Mouse (Mus musculus) embryonic facial prominence, embryonic 15.5 days (tissue): ENCODE results near the gene Mlana. TPM values are rescaled to one million over a fixed set of nuclear protein-coding genes. Genes with fewer than 3 reads are reported as not detected.

Experiments used
- ATAC-seq: fragments of 200-750 bp; cut with Nextera tagmentation; 2 replicates; pipeline ENCODE4 v1.8.0; 2017; ENCODE audit warnings: low read depth, moderate TSS enrichment; ENCODE audit not compliant: insufficient number of reproducible peaks, low FRiP score, low TSS enrichment
- H3K27ac ChIP-seq: fragments of 300-500 bp; sonication (generic); replicated peaks from 2 replicates; pipeline ENCODE4 v1.5.1; 2015; ENCODE audit warnings: mild to moderate bottlenecking, inconsistent platforms
- H3K27me3 ChIP-seq: fragments of 300-500 bp; sonication (generic); 2 replicates; pipeline ENCODE4 v1.6.1; 2015; ENCODE audit warnings: inconsistent platforms
- H3K36me3 ChIP-seq: fragments of 300-500 bp; sonication (generic); 2 replicates; pipeline ENCODE4 v1.6.1; 2015; ENCODE audit warnings: mild to moderate bottlenecking, inconsistent platforms
- H3K4me1 ChIP-seq: fragments of 300-500 bp; sonication (generic); 2 replicates; pipeline ENCODE4 v1.6.1; 2015; ENCODE audit warnings: inconsistent platforms
- H3K4me2 ChIP-seq: fragments of 300-500 bp; sonication (generic); replicated peaks from 2 replicates; pipeline ENCODE4 v1.6.1; 2015; ENCODE audit warnings: mild to moderate bottlenecking, inconsistent platforms
- H3K4me3 ChIP-seq: fragments of 300-500 bp; sonication (generic); replicated peaks from 2 replicates; pipeline ENCODE4 v1.5.1; 2015; ENCODE audit warnings: mild to moderate bottlenecking, inconsistent platforms
- H3K9ac ChIP-seq: fragments of 300-500 bp; sonication (generic); 2 replicates; pipeline ENCODE4 v1.6.1; 2015; ENCODE audit warnings: inconsistent platforms
- H3K9me3 ChIP-seq: fragments of 300-500 bp; sonication (generic); replicated peaks from 2 replicates; pipeline ENCODE4 v1.6.1; 2016; ENCODE audit warnings: inconsistent platforms
- WGBS: fragments of 180-500 bp; shearing (Covaris S2); methylation state at CpG from one replicate; pipeline ENCODE4 v1.1.7; 2015; 5-methylcytosine and 5-hydroxymethylcytosine counted together
- polyA plus RNA-seq: library from polyadenylated mRNA; unstranded; fragments of >200 nt; fragmentation: Nextera tagmentation; extraction: Ambion mirVana; gene quantifications from 2 replicates; pipeline ENCODE4 v1.2.1, GENCODE M21; 2015

Gene Mlana
- polyA plus RNA-seq, 1 experiment from 2014 or later: 4.6 TPM

- ATAC-seq: no peak
- H3K4me3 ChIP-seq: no peak overlapping the region
- H3K4me2 ChIP-seq: no peak overlapping the region
- WGBS: 71% methylated on average over 10 of the region's 10 CpGs
- peaks cover 11% of the 10 kb centered on the region for H3K4me1 ChIP-seq
- H3K9ac ChIP-seq: no peak overlapping the region
- H3K27ac ChIP-seq: no peak overlapping the region
- no peaks in the 10 kb centered on the region for H3K9me3 ChIP-seq
- H3K27me3 ChIP-seq: no peaks in the 10 kb centered on the region
- H3K36me3 ChIP-seq: no peaks in the 10 kb centered on the region
Observed at GRCm38 (mm10) chr19:29660835-29661764, 36.5 kb upstream of the Mlana start.

DNA sequence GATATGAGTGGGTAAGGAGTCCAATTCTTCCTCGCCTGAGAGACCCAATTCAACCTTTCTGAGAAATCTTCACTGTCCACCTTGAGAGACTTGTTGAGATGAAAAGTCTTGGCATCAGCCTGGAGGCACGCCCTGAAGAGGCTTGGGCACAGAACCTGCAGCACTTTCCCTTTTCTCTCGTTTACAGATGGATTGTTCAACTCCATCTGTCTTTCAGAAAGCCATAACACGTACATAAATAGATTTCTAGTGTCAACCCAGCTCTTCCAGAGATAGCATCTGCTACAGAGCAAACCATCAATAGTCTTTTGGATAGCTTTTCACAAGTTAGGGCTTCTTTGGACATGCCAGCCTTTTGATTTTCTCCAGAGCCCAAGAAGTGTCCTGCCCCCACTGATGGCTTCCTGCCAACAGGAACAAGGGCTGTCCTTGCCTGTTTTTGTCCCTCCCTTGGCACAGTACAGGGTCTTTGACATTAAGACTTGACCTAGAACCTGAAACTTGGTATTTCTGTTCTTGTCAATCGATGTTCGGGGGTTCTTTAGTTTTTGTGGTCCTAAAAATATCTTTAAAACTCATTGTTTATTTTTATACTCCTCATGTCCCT, 35.5 kb upstream of the Mlana start:
- no peaks in the 10 kb centered on the region for H3K36me3 ChIP-seq
- WGBS: 79% methylated on average over 6 of the region's 6 CpGs
- H3K27ac ChIP-seq: no peak overlapping the region
- H3K4me1 ChIP-seq: 0 out of 2 replicates have a peak, but pooled peaks cover 2% of the 10 kb centered on the region
- H3K9me3 ChIP-seq: no peaks in the 10 kb centered on the region
- no peak overlapping the region for H3K4me2 ChIP-seq
- H3K9ac ChIP-seq: no peak overlapping the region
- no peak overlapping the region for H3K4me3 ChIP-seq
- H3K27me3 ChIP-seq: no peaks in the 10 kb centered on the region
- no peak for ATAC-seq

- no peaks in the 10 kb centered on the region for H3K9me3 ChIP-seq
- no peaks in the 10 kb centered on the region for H3K27me3 ChIP-seq
- 60% methylated on average over 8 of the region's 8 CpGs for WGBS
- H3K27ac ChIP-seq: peak overlapping the region; percentile 35; the same call in 1 of the 2 replicates
- no peak overlapping the region for H3K9ac ChIP-seq
- no peaks in the 10 kb centered on the region for H3K4me1 ChIP-seq
- H3K4me2 ChIP-seq: no peak overlapping the region
- H3K36me3 ChIP-seq: no peaks in the 10 kb centered on the region
- ATAC-seq: 0 out of 2 replicates have a peak, but pooled peaks have one; percentile 53
- no peak overlapping the region for H3K4me3 ChIP-seq
Observed at GRCm38 (mm10) chr19:29663780-29664179, 33.8 kb upstream of the Mlana start.

- no peaks in the 10 kb centered on the region for H3K27me3 ChIP-seq
- no peak overlapping the region for H3K4me3 ChIP-seq
- H3K27ac ChIP-seq: no peak overlapping the region
- no peak overlapping the region for H3K9ac ChIP-seq
- H3K36me3 ChIP-seq: no peaks in the 10 kb centered on the region
- no peak overlapping the region for H3K4me2 ChIP-seq
- 78% methylated on average over 5 of the region's 5 CpGs for WGBS
- no peaks in the 10 kb centered on the region for H3K9me3 ChIP-seq
- H3K4me1 ChIP-seq: no peaks in the 10 kb centered on the region
- ATAC-seq: no peak
Observed at GRCm38 (mm10) chr19:29664934-29665333, 32.7 kb upstream of the Mlana start.

DNA sequence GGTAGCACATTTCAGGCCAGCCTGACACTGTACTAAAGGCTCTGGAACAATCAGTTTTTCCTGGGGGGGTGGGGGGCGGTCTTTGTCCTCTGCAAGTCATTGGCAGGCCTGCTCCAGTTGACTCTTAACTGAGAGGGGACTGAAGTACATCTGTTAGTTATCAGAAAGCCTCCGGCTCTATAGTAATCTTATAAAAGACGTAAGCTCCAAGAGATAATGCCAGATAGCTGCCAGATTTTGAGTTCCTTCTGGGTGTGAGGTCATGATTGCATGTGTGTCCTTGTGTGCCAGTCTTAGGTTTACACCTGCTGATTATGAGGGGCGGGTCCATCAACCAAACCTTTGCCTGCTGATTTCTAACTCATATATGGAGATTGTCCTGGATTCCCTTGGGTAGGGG, 31.5 kb upstream of the Mlana start:
- no peaks in the 10 kb centered on the region for H3K9me3 ChIP-seq
- H3K27ac ChIP-seq: no peak overlapping the region
- H3K4me1 ChIP-seq: no peaks in the 10 kb centered on the region
- no peak overlapping the region for H3K4me3 ChIP-seq
- no peak overlapping the region for H3K9ac ChIP-seq
- no peak for ATAC-seq
- no peaks in the 10 kb centered on the region for H3K27me3 ChIP-seq
- H3K36me3 ChIP-seq: no peaks in the 10 kb centered on the region
- no peak overlapping the region for H3K4me2 ChIP-seq
- 57% methylated on average over 4 of the region's 4 CpGs for WGBS

DNA sequence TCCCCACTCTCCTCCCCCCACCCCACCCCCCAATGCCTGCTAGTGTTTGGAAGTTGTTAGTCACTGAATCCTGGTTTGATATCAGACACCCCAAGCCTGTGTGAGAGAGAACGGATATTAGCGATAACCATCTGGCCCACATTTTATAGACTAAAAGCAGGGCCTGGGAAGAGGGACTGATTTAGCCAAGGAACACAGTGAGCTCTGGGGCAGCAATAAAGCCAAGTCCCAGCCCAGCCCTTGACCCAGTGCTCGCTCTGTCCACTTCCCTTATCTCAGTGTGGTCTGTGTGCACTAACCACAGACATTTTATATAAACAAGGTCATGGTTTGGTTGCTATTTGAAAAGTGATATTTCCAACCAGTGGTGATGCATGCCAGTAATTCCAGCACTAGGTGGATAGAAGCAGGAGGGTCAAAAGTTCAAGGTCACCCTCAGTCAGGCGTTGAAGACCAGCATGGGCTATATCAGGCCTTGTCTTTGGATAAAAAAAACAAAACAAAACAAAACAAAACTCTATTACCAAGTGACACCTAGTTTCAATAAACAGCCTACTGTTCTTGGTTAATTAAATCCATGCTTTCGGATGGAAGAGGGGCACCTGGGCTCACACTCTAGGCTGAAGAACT, 30.5 kb upstream of the Mlana start:
- ATAC-seq: no peak
- 50% methylated on average over 5 of the region's 5 CpGs for WGBS

DNA sequence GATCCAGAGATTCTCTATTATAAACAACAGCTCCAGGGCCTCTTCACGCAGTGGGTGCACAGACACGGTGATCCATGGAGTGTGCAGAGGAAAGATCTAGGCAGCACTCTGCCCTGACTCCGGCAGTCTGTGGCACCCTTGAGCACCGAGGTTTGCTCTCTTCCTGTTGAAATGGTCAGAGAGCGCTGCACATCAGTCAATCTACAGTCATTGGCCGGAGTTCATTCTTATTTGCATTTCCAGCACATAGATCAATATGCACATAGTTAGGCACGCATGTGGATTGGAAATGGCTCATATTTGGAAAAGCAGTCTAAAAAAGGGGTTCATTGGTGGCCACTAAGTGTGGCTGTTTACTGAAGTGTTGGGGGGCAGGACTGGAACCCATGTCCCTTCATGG, 29.5 kb upstream of the Mlana start:
- 92% methylated on average over 7 of the region's 7 CpGs for WGBS
- Histone ChIP-seq H3K27me3 (no peaks in the 10 kb centered on the region), H3K4me3 (no peak overlapping the region), H3K9me3 (no peaks in the 10 kb centered on the region), H3K27ac (no peak overlapping the region), H3K4me1 (no peaks in the 10 kb centered on the region), H3K9ac (no peak overlapping the region), H3K4me2 (no peak overlapping the region), H3K36me3 (no peaks in the 10 kb centered on the region)
- ATAC-seq: no peak

More for the DNA sequence above, 30.5 kb upstream of the Mlana start:
- H3K27ac ChIP-seq: no peak overlapping the region
- H3K27me3 ChIP-seq: no peaks in the 10 kb centered on the region
- no peak overlapping the region for H3K9ac ChIP-seq
- H3K9me3 ChIP-seq: no peaks in the 10 kb centered on the region
- no peak overlapping the region for H3K4me2 ChIP-seq
- no peaks in the 10 kb centered on the region for H3K36me3 ChIP-seq
- no peak overlapping the region for H3K4me3 ChIP-seq
- no peaks in the 10 kb centered on the region for H3K4me1 ChIP-seq

- no peak overlapping the region for H3K4me3 ChIP-seq
- WGBS: 88% methylated on average over 6 of the region's 6 CpGs
- H3K4me1 ChIP-seq: no peaks in the 10 kb centered on the region
- H3K27me3 ChIP-seq: no peaks in the 10 kb centered on the region
- no peak overlapping the region for H3K27ac ChIP-seq
- no peaks in the 10 kb centered on the region for H3K36me3 ChIP-seq
- no peak overlapping the region for H3K9ac ChIP-seq
- no peaks in the 10 kb centered on the region for H3K9me3 ChIP-seq
- H3K4me2 ChIP-seq: no peak overlapping the region
- ATAC-seq: no peak
Observed at GRCm38 (mm10) chr19:29670247-29670646, 27.4 kb upstream of the Mlana start.

GRCm38 (mm10) chr19:29671160-29671559, 26.5 kb upstream of the Mlana start:
- ATAC-seq: no peak
- Histone ChIP-seq H3K27ac (no peak overlapping the region), H3K36me3 (no peaks in the 10 kb centered on the region), H3K4me2 (no peak overlapping the region), H3K4me1 (no peaks in the 10 kb centered on the region), H3K27me3 (no peaks in the 10 kb centered on the region), H3K9ac (no peak overlapping the region), H3K9me3 (no peaks in the 10 kb centered on the region), H3K4me3 (no peak overlapping the region)
- 69% methylated on average over 2 of the region's 2 CpGs for WGBS

GRCm38 (mm10) chr19:29672660-29673059, 25.0 kb upstream of the Mlana start:
- no peak for ATAC-seq
- Histone ChIP-seq H3K9ac (no peak overlapping the region), H3K4me2 (no peak overlapping the region), H3K9me3 (no peaks in the 10 kb centered on the region), H3K27me3 (no peaks in the 10 kb centered on the region), H3K27ac (no peak overlapping the region), H3K4me1 (no peaks in the 10 kb centered on the region), H3K4me3 (no peak overlapping the region), H3K36me3 (no peaks in the 10 kb centered on the region)
- 94% methylated on average over 13 of the region's 13 CpGs for WGBS

DNA sequence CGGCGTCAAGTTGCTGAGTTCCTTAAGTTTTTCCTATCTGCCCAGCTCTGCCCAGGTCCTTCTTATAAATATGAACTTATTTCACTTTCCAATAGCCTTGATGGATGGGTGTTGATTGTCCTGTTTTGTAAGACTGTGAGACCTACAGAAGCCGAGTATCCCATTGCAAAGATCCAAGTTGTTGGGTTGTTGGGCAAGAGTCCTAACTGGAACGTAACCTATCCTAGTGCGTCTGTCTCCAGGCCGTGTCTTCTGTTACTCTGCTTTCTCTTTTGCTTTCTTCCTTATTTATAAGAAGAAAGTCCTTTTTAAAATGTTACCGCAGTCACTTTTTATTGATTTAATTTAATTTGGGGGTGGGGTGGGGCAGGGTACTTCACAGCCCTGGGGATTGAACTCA, 22.7 kb upstream of the Mlana start:
- no peaks in the 10 kb centered on the region for H3K36me3 ChIP-seq
- WGBS: 91% methylated on average over 7 of the region's 7 CpGs
- no peak overlapping the region for H3K9ac ChIP-seq
- no peak for ATAC-seq
- no peak overlapping the region for H3K4me3 ChIP-seq
- no peak overlapping the region for H3K4me2 ChIP-seq
- H3K4me1 ChIP-seq: no peaks in the 10 kb centered on the region
- H3K27ac ChIP-seq: no peak overlapping the region
- no peaks in the 10 kb centered on the region for H3K27me3 ChIP-seq
- no peaks in the 10 kb centered on the region for H3K9me3 ChIP-seq
